Mouse (Mus musculus) ovary, postnatal 10 days (tissue): ENCODE data around the gene Tjap1.

Experiments used
- DNase-seq: peaks from one replicate; pipeline ENCODE4 v3.0.0; 2022; ENCODE audit warnings: low spot score

The Tjap1 gene

GRCm38 (mm10) chr17:46282483-46283123 lies at the start of gene Tjap1:
Gene Tjap1 (minus strand): TSS chr17:46283026.
- DNase-seq, result peak; percentile 82

GRCm38 (mm10) chr17:46328723-46329122 lies 45.9 kb upstream of the Tjap1 start:
- no peak for DNase-seq

GRCm38 (mm10) chr17:46327906-46328534 lies 45.2 kb upstream of the Tjap1 start, which contains the start of gene Abcc10:
Gene Abcc10 (minus strand): TSS chr17:46328352.
- peak; percentile 79 for DNase-seq

GRCm38 (mm10) chr17:46327413-46327905 lies 44.6 kb upstream of the Tjap1 start:
- DNase-seq, result no peak

- DNase-seq, result no peak
These were observed 39.4 kb upstream of the Tjap1 start for GRCm38 (mm10) chr17:46322046-46322823.

GRCm38 (mm10) chr17:46320492-46320891 lies 37.7 kb upstream of the Tjap1 start:
- no peak for DNase-seq

- no peak for DNase-seq
These were observed 33.0 kb upstream of the Tjap1 start for GRCm38 (mm10) chr17:46315813-46316212.

GRCm38 (mm10) chr17:46313135-46313715 lies 30.4 kb upstream of the Tjap1 start:
- no peak for DNase-seq

- DNase-seq, result no peak
These were observed 27.7 kb upstream of the Tjap1 start for GRCm38 (mm10) chr17:46310515-46310914.

GRCm38 (mm10) chr17:46309835-46310234 lies 27.0 kb upstream of the Tjap1 start:
- no peak for DNase-seq

- DNase-seq, result no peak
These were observed 24.1 kb upstream of the Tjap1 start for GRCm38 (mm10) chr17:46306956-46307355.

GRCm38 (mm10) chr17:46304184-46304583 lies 21.4 kb upstream of the Tjap1 start:
- no peak for DNase-seq

GRCm38 (mm10) chr17:46301892-46302291 lies 19.1 kb upstream of the Tjap1 start:
- DNase-seq, result no peak

GRCm38 (mm10) chr17:46298220-46298913 lies 15.5 kb upstream of the Tjap1 start:
- peak; percentile 76 for DNase-seq

- no peak for DNase-seq
These were observed 14.8 kb upstream of the Tjap1 start, which contains the start of gene Dlk2 for GRCm38 (mm10) chr17:46297364-46298219. Gene Dlk2 (plus strand): TSS chr17:46297421.

- no peak for DNase-seq
These were observed 14.2 kb upstream of the Tjap1 start for GRCm38 (mm10) chr17:46297028-46297363.

GRCm38 (mm10) chr17:46296601-46297000 lies 13.8 kb upstream of the Tjap1 start:
- no peak for DNase-seq

GRCm38 (mm10) chr17:46287678-46288095 lies 4.9 kb upstream of the Tjap1 start:
- no peak for DNase-seq

GRCm38 (mm10) chr17:46285407-46285806 lies 2.6 kb upstream of the Tjap1 start:
- no peak for DNase-seq

- no peak for DNase-seq
These were observed 1.8 kb upstream of the Tjap1 start for GRCm38 (mm10) chr17:46284653-46285052.

GRCm38 (mm10) chr17:46283911-46284310 lies 1.1 kb upstream of the Tjap1 start:
- DNase-seq, result no peak
